Mouse (Mus musculus) liver, embryonic 14.5 days (tissue): ENCODE results near the gene Park7. TPM values are rescaled to one million over a fixed set of nuclear protein-coding genes. Genes with fewer than 3 reads are reported as not detected.

Experiments
- ATAC-seq: fragments of 200-750 bp; cut with Nextera tagmentation; 2 replicates; pipeline ENCODE4 v1.8.0; 2017; ENCODE audit warnings: moderate number of reproducible peaks, mild to moderate bottlenecking, moderate library complexity; ENCODE audit not compliant: insufficient read depth
- DNase-seq, 3 experiments: peaks; one replicate each; pipeline ENCODE4 v3.0.0-alpha.2; 2012 to 2013; ENCODE audit warnings: low read depth in 3 of 3, low spot score in 3 of 3
- H3K27ac ChIP-seq: fragments of 300-500 bp; sonication (generic); 2 replicates; pipeline ENCODE4 v1.5.1; 2014; ENCODE audit warnings: moderate library complexity, mild to moderate bottlenecking, control low read depth, inconsistent platforms
- H3K27me3 ChIP-seq: fragments of 300-500 bp; sonication (generic); 2 replicates; pipeline ENCODE4 v1.6.1; 2014; ENCODE audit warnings: mild to moderate bottlenecking, low read length, moderate library complexity; ENCODE audit not compliant: control insufficient read depth, insufficient read depth
- H3K36me3 ChIP-seq: fragments of 300-500 bp; sonication (generic); replicated peaks from 2 replicates; pipeline ENCODE4 v1.6.1; 2014; ENCODE audit warnings: low read depth; ENCODE audit not compliant: control insufficient read depth, insufficient read depth
- H3K4me1 ChIP-seq, 2 experiments: fragments of 200-500 bp in 1 of 2; fragments of 300-500 bp in 1 of 2; sonication (generic) in 1 of 2; replicated peaks; 2 replicates each; pipeline ENCODE4 v1.6.1; 2012 to 2014; ENCODE audit warnings: antibody characterized with exemption in 1 of 2, inconsistent platforms in 1 of 2, low read length in 1 of 2; ENCODE audit not compliant: control insufficient read depth in 2 of 2, insufficient read depth in 2 of 2
- H3K4me2 ChIP-seq: fragments of 300-500 bp; sonication (generic); 2 replicates; pipeline ENCODE4 v1.6.1; 2014; ENCODE audit warnings: low read depth, mild to moderate bottlenecking, control low read depth, moderate library complexity
- H3K4me3 ChIP-seq, 2 experiments: fragments of 200-500 bp in 1 of 2; fragments of 300-500 bp in 1 of 2; sonication (generic) in 1 of 2; 2 replicates each; pipeline ENCODE4 v1.5.1; 2012 to 2014; ENCODE audit warnings: low read depth in 2 of 2, low read length in 2 of 2, mild to moderate bottlenecking in 2 of 2, control low read depth in 1 of 2, inconsistent platforms in 1 of 2, moderate library complexity in 1 of 2; ENCODE audit not compliant: insufficient read depth in 1 of 2
- H3K9ac ChIP-seq: fragments of 300-500 bp; sonication (generic); replicated peaks from 2 replicates; pipeline ENCODE4 v1.6.1; 2014; ENCODE audit warnings: mild to moderate bottlenecking, control low read depth, moderate library complexity
- H3K9me3 ChIP-seq: fragments of 300-500 bp; sonication (generic); 2 replicates; pipeline ENCODE4 v1.6.1; 2016; ENCODE audit warnings: low read length, mixed read lengths; ENCODE audit not compliant: control insufficient read depth
- CTCF ChIP-seq: IDR thresholded peaks from 2 replicates; pipeline ENCODE4 v1.5.1; 2016; ENCODE audit warnings: antibody characterized with exemption, low read depth, control low read depth
- EP300 ChIP-seq: IDR thresholded peaks from 2 replicates; pipeline ENCODE4 v1.6.1; 2016; ENCODE audit warnings: antibody characterized with exemption, low read depth
- WGBS: fragments of 180-500 bp; shearing (Covaris S2); extraction: QIAGEN DNeasy Blood & Tissue Kit; methylation state at CpG from one replicate; pipeline ENCODE4 v1.1.7; 2014; ENCODE audit not compliant: insufficient replicate concordance; 5-methylcytosine and 5-hydroxymethylcytosine counted together
- polyA plus RNA-seq, 2 experiments: library from polyadenylated mRNA; depleted of rRNA in 1 of 2; stranded (reverse) in 1 of 2; unstranded in 1 of 2; fragments of >200 nt; fragmentation: Nextera tagmentation in 1 of 2; extraction: Ambion mirVana in 1 of 2; gene quantifications; 2 replicates each; pipeline versions ENCODE4 v1.2.1 to v1.2.3; 2012 to 2014

The Park7 gene
- polyA plus RNA-seq, 2 experiments: 180 to 263 TPM

DNA sequence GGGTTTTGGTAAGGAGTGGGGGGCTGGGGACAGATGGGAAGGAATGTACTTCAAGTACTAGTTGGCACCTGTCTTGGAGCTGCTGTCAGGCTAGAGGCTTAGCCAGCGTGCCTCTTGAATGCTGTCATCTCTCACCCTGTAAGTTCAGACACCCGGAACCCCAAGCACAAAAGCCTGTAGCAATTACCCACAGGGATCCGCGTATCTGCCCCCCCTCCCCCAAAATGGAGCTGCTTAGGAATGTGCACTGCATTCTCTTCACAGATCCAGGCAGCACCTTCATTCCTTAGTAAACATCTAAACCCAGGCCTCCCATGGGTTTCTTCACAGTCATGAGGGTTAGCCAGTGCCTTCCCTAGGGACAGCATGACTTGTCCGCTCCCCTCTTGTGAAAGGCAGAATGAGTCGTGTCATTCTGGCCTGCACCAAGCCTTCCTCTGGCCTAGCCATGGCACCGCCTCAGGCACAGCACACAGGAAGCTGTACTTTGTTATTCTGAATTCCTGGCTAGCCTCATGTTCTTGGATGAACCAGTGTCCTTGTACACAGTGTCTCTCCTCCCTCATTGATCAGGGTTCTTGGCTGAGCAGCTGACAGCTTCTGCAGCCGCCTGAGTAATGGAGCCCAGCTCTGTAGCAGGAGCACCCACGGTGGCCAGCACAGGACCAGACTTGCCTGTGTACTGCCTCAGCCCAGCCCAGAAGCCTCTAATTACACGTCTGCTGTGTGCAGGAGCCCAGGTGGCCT lies 42.7 kb downstream of the Park7 start:
- TF ChIP-seq CTCF (no peak), EP300 (no peak)
- H3K4me3 ChIP-seq: no peak overlapping the region
- H3K4me1 ChIP-seq: peaks cover 0 to 12% of the 10 kb centered on the region in 2 experiments; a peak in 2 of 4 replicates
- no peak overlapping the region for H3K4me2 ChIP-seq
- H3K27ac ChIP-seq: no peak overlapping the region
- no peaks in the 10 kb centered on the region for H3K9me3 ChIP-seq
- H3K27me3 ChIP-seq: no peaks in the 10 kb centered on the region
- DNase-seq (no peak), ATAC-seq (peak; percentile 13; the same call in 1 of the 2 replicates)
- H3K9ac ChIP-seq: no peak overlapping the region
- H3K36me3 ChIP-seq: no peaks in the 10 kb centered on the region
- WGBS: 48% methylated on average over 10 of the region's 10 CpGs

DNA sequence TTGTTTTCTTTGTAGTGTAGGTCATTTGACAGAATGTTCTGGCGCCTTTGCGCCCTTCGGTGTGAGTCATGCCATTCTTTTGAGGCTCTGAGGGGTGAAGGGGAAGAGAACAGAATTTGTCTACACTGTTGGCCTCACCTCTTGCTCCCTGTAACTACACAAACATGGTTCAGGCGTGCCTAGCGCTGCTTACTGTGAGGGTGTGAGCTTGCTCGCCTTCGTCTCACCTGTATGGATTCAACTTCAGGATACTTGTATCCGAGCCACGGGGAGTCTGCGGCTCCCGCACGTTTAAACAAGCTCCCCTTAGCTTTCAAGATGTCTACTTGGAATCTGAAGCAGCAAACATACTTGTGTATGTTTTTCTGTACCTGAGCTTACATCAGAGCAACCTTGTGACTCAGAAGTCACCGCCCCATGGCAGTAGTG lies 43.3 kb downstream of the Park7 start:
- Histone ChIP-seq H3K36me3 (no peaks in the 10 kb centered on the region), H3K9ac (no peak overlapping the region), H3K27me3 (no peaks in the 10 kb centered on the region), H3K4me2 (no peak overlapping the region), H3K4me3 (no peak overlapping the region), H3K9me3 (no peaks in the 10 kb centered on the region), H3K27ac (no peak overlapping the region), H3K4me1 (peaks cover 0 to 12% of the 10 kb centered on the region in 2 experiments; a peak in 2 of 4 replicates)
- DNase-seq: no peak
- ATAC-seq: no peak
- 74% methylated on average over 13 of the region's 13 CpGs for WGBS
- no peak for TF ChIP-seq EP300
- no peak for TF ChIP-seq CTCF

DNA sequence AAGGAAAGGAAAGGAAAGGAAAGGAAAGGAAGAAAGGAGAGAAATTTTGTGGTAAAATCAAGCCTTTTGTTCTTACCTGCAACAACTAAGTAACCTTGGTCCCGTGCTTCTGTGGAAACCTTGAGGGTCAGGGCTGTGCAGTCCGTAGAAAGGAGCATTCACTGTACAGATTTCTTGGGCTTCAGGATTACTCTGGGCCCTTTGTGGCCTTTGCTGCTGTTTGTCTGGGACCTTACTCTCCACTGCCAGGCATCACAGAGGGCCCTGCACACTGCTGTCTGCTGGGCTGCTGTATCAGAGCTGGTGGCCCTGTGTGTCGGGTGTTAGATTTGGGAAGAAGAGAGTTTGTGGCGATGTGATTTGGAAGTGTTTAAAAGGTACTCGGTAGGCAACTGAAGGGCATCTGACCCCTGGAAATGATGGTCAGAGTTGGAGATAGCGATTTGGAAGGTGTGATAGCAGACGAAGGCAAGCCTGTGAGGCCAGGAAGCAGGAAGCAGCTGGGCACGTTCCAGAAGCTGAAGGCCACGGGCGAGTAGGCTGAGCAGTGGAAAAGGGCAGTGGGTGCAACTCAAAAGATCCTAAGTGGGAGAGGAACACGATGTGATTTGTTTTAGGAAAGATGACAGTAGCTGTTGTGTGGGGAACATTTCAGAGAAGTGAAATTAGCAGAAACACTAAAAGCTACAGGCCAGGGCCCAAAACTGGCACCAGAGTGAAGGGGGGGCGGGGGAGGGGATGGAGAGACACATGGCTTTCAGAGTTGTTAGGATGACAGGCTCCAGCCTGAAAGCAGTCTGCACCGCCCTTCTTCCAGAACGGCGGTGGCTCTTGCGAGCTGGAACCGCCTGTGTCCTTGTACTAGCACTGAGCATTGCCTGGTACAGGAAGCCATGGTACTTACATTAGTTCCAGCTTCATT lies 44.7 kb downstream of the Park7 start:
- Histone ChIP-seq H3K27ac (no peak overlapping the region), H3K4me1 (peaks cover 0 to 8% of the 10 kb centered on the region in 2 experiments; a peak in 2 of 4 replicates), H3K9ac (no peak overlapping the region), H3K4me3 (no peak overlapping the region), H3K9me3 (no peaks in the 10 kb centered on the region), H3K27me3 (no peaks in the 10 kb centered on the region), H3K36me3 (no peaks in the 10 kb centered on the region; the same call in 1 of the 2 replicates), H3K4me2 (no peak overlapping the region)
- ATAC-seq: no peak
- DNase-seq: no peak
- TF ChIP-seq EP300 (no peak), CTCF (no peak)
- 40% methylated on average over 17 of the region's 17 CpGs for WGBS

- ATAC-seq (no peak), DNase-seq (no peak)
- no peak overlapping the region for H3K4me3 ChIP-seq
- H3K9me3 ChIP-seq: no peaks in the 10 kb centered on the region
- no peak for TF ChIP-seq EP300
- no peak for TF ChIP-seq CTCF
- WGBS: 67% methylated on average over 2 of the region's 2 CpGs
- no peaks in the 10 kb centered on the region; the same call in 1 of the 2 replicates for H3K36me3 ChIP-seq
- H3K27ac ChIP-seq: no peak overlapping the region
- H3K27me3 ChIP-seq: no peaks in the 10 kb centered on the region
- H3K9ac ChIP-seq: no peak overlapping the region
- H3K4me1 ChIP-seq: peaks cover 0 to 8% of the 10 kb centered on the region in 2 experiments; a peak in 2 of 4 replicates
- H3K4me2 ChIP-seq: no peak overlapping the region
These were observed 45.4 kb downstream of the Park7 start for GRCm38 (mm10) chr4:150868859-150869258.

GRCm38 (mm10) chr4:150868161-150868560 lies 46.1 kb downstream of the Park7 start:
- Histone ChIP-seq H3K4me1 (peaks cover 0 to 8% of the 10 kb centered on the region in 2 experiments; a peak in 2 of 4 replicates), H3K36me3 (no peaks in the 10 kb centered on the region; the same call in 1 of the 2 replicates), H3K27me3 (no peaks in the 10 kb centered on the region), H3K4me3 (no peak overlapping the region), H3K4me2 (no peak overlapping the region), H3K27ac (no peak overlapping the region), H3K9me3 (no peaks in the 10 kb centered on the region), H3K9ac (no peak overlapping the region)
- ATAC-seq (no peak), DNase-seq (no peak)
- TF ChIP-seq CTCF (no peak), EP300 (no peak)
- WGBS: 72% methylated on average over 6 of the region's 6 CpGs
